Mouse (Mus musculus): ENCODE data around the gene Wapl. TPM values are rescaled to one million over a fixed set of nuclear protein-coding genes. Genes with fewer than 3 reads are reported as not detected.

Gene Wapl
- polyA plus RNA-seq, 1 experiment from 2014 or later = 28.5 TPM

GRCm38 (mm10) chr14:34764908-34765307, 91.2 kb downstream of the Wapl start:
- 84% methylated on average over 9 of the region's 9 CpGs for WGBS
- Histone ChIP-seq H3K27ac (peak overlapping the region; percentile 87), H3K9me3 (no peaks in the 10 kb centered on the region), H3K4me2 (no peak overlapping the region), H3K4me3 (replicated peaks) (no peak overlapping the region), H3K36me3 (no peaks in the 10 kb centered on the region), H3K9ac (no peak overlapping the region), H3K4me1 (peaks cover 16% of the 10 kb centered on the region), H3K27me3 (replicated peaks) (0 out of 2 replicates have a peak, but pooled peaks cover 3% of the 10 kb centered on the region)
- no peak for ATAC-seq (ENCODE audit: insufficient read depth, low FRiP score, low read depth)

- Histone ChIP-seq H3K9me3 (no peaks in the 10 kb centered on the region), H3K4me2 (no peak overlapping the region), H3K27me3 (replicated peaks) (0 out of 2 replicates have a peak, but pooled peaks cover 3% of the 10 kb centered on the region), H3K4me1 (peaks cover 16% of the 10 kb centered on the region), H3K27ac (peak overlapping the region; percentile 87; the same call in 1 of the 2 replicates), H3K4me3 (replicated peaks) (no peak overlapping the region), H3K9ac (no peak overlapping the region), H3K36me3 (no peaks in the 10 kb centered on the region)
- WGBS = 86% methylated on average over 7 of the region's 7 CpGs
- ATAC-seq (ENCODE audit: insufficient read depth, low FRiP score, low read depth) = no peak
Measured at GRCm38 (mm10) chr14:34765380-34765779, 91.7 kb downstream of the Wapl start.

GRCm38 (mm10) chr14:34766181-34766580, 92.5 kb downstream of the Wapl start:
- Histone ChIP-seq H3K4me3 (replicated peaks) (no peak overlapping the region), H3K27ac (no peak overlapping the region), H3K36me3 (no peaks in the 10 kb centered on the region), H3K4me2 (no peak overlapping the region), H3K4me1 (peaks cover 16% of the 10 kb centered on the region), H3K9ac (no peak overlapping the region), H3K27me3 (replicated peaks) (0 out of 2 replicates have a peak, but pooled peaks cover 3% of the 10 kb centered on the region), H3K9me3 (no peaks in the 10 kb centered on the region)
- ATAC-seq (ENCODE audit: insufficient read depth, low FRiP score, low read depth) = no peak
- 88% methylated on average over 5 of the region's 5 CpGs for WGBS

GRCm38 (mm10) chr14:34768373-34768772, 94.6 kb downstream of the Wapl start:
- H3K4me3 ChIP-seq (replicated peaks) = peak overlapping the region; percentile 49; the same call in 1 of the 2 replicates
- peaks cover 16% of the 10 kb centered on the region for H3K4me1 ChIP-seq
- peak; percentile 27; the same call in 1 of the 2 replicates for ATAC-seq (ENCODE audit: insufficient read depth, low FRiP score, low read depth)

GRCm38 (mm10) chr14:34769021-34769566, 95.4 kb downstream of the Wapl start:
- H3K36me3 ChIP-seq = no peaks in the 10 kb centered on the region
- no peak overlapping the region for H3K27ac ChIP-seq
- 0 out of 2 replicates have a peak, but pooled peaks cover 3% of the 10 kb centered on the region for H3K27me3 ChIP-seq (replicated peaks)
- under 1% methylated on average over 36 of the region's 36 CpGs for WGBS
- peak overlapping the region; percentile 49 for H3K4me3 ChIP-seq (replicated peaks)
- ATAC-seq (ENCODE audit: insufficient read depth, low FRiP score, low read depth) = peak; percentile 56
- peaks cover 10% of the 10 kb centered on the region for H3K4me1 ChIP-seq
- H3K9me3 ChIP-seq = no peaks in the 10 kb centered on the region
- peak overlapping the region; percentile 39 for H3K9ac ChIP-seq
- H3K4me2 ChIP-seq = peak overlapping the region; percentile 99

More at GRCm38 (mm10) chr14:34768373-34768772, 94.6 kb downstream of the Wapl start:
- Histone ChIP-seq H3K4me2 (peak overlapping the region; percentile 99), H3K36me3 (no peaks in the 10 kb centered on the region), H3K27me3 (replicated peaks) (0 out of 2 replicates have a peak, but pooled peaks cover 3% of the 10 kb centered on the region), H3K27ac (no peak overlapping the region), H3K9me3 (no peaks in the 10 kb centered on the region), H3K9ac (no peak overlapping the region)
- WGBS = 1% methylated on average over 10 of the region's 10 CpGs

GRCm38 (mm10) chr14:34769567-34770158, 95.9 kb downstream of the Wapl start:
- peak; percentile 28 for ATAC-seq (ENCODE audit: insufficient read depth, low FRiP score, low read depth)

GRCm38 (mm10) chr14:34770467-34770866, 96.7 kb downstream of the Wapl start:
- no peak overlapping the region for H3K27ac ChIP-seq
- 83% methylated on average over 6 of the region's 6 CpGs for WGBS
- H3K4me2 ChIP-seq = no peak overlapping the region
- no peaks in the 10 kb centered on the region for H3K36me3 ChIP-seq
- H3K9ac ChIP-seq = no peak overlapping the region
- no peak for ATAC-seq (ENCODE audit: insufficient read depth, low FRiP score, low read depth)
- H3K9me3 ChIP-seq = no peaks in the 10 kb centered on the region
- H3K27me3 ChIP-seq (replicated peaks) = 0 out of 2 replicates have a peak, but pooled peaks cover 3% of the 10 kb centered on the region
- no peak overlapping the region for H3K4me3 ChIP-seq (replicated peaks)
- peaks cover 10% of the 10 kb centered on the region for H3K4me1 ChIP-seq

More at GRCm38 (mm10) chr14:34769567-34770158, 95.9 kb downstream of the Wapl start:
- WGBS = 13% methylated on average over 32 of the region's 32 CpGs
- H3K9ac ChIP-seq = peak overlapping the region; percentile 39
- H3K4me3 ChIP-seq (replicated peaks) = peak overlapping the region; percentile 49
- 0 out of 2 replicates have a peak, but pooled peaks cover 3% of the 10 kb centered on the region for H3K27me3 ChIP-seq (replicated peaks)
- H3K36me3 ChIP-seq = no peaks in the 10 kb centered on the region
- peak overlapping the region; percentile 99 for H3K4me2 ChIP-seq
- H3K27ac ChIP-seq = no peak overlapping the region
- H3K4me1 ChIP-seq = peaks cover 10% of the 10 kb centered on the region
- no peaks in the 10 kb centered on the region for H3K9me3 ChIP-seq

- 0 out of 2 replicates have a peak, but pooled peaks cover 3% of the 10 kb centered on the region for H3K27me3 ChIP-seq (replicated peaks)
- no peak overlapping the region for H3K9ac ChIP-seq
- H3K9me3 ChIP-seq = no peaks in the 10 kb centered on the region
- H3K4me3 ChIP-seq (replicated peaks) = no peak overlapping the region
- H3K27ac ChIP-seq = no peak overlapping the region
- peaks cover 10% of the 10 kb centered on the region for H3K4me1 ChIP-seq
- H3K36me3 ChIP-seq = no peaks in the 10 kb centered on the region
- ATAC-seq (ENCODE audit: insufficient read depth, low FRiP score, low read depth) = no peak
- WGBS = 35% methylated on average over 9 of the region's 9 CpGs
- no peak overlapping the region for H3K4me2 ChIP-seq
Measured at GRCm38 (mm10) chr14:34771601-34772000, 97.9 kb downstream of the Wapl start.

GRCm38 (mm10) chr14:34772132-34772531, 98.4 kb downstream of the Wapl start:
- no peak for ATAC-seq (ENCODE audit: insufficient read depth, low FRiP score, low read depth)
- H3K36me3 ChIP-seq = no peaks in the 10 kb centered on the region

GRCm38 (mm10) chr14:34773681-34774080, 100.0 kb downstream of the Wapl start:
- no peaks in the 10 kb centered on the region for H3K36me3 ChIP-seq
- no peak overlapping the region for H3K9ac ChIP-seq
- no peak for ATAC-seq (ENCODE audit: insufficient read depth, low FRiP score, low read depth)
- 0 out of 2 replicates have a peak, but pooled peaks cover 3% of the 10 kb centered on the region for H3K27me3 ChIP-seq (replicated peaks)
- 54% methylated on average over 3 of the region's 3 CpGs for WGBS
- H3K4me1 ChIP-seq = peaks cover 10% of the 10 kb centered on the region
- H3K27ac ChIP-seq = no peak overlapping the region
- H3K9me3 ChIP-seq = no peaks in the 10 kb centered on the region
- H3K4me3 ChIP-seq (replicated peaks) = no peak overlapping the region
- no peak overlapping the region for H3K4me2 ChIP-seq

More at GRCm38 (mm10) chr14:34772132-34772531, 98.4 kb downstream of the Wapl start:
- H3K9ac ChIP-seq = no peak overlapping the region
- 0 out of 2 replicates have a peak, but pooled peaks cover 3% of the 10 kb centered on the region for H3K27me3 ChIP-seq (replicated peaks)
- H3K4me3 ChIP-seq (replicated peaks) = no peak overlapping the region
- WGBS = 57% methylated on average over 7 of the region's 7 CpGs
- H3K27ac ChIP-seq = no peak overlapping the region
- peaks cover 10% of the 10 kb centered on the region for H3K4me1 ChIP-seq
- no peak overlapping the region for H3K4me2 ChIP-seq
- no peaks in the 10 kb centered on the region for H3K9me3 ChIP-seq

GRCm38 (mm10) chr14:34774231-34774630, 100.5 kb downstream of the Wapl start:
- Histone ChIP-seq H3K27me3 (replicated peaks) (0 out of 2 replicates have a peak, but pooled peaks cover 3% of the 10 kb centered on the region), H3K27ac (no peak overlapping the region), H3K4me1 (peaks cover 6% of the 10 kb centered on the region), H3K4me2 (no peak overlapping the region), H3K9me3 (no peaks in the 10 kb centered on the region), H3K4me3 (replicated peaks) (no peak overlapping the region), H3K36me3 (no peaks in the 10 kb centered on the region), H3K9ac (no peak overlapping the region)
- WGBS = 76% methylated on average over 6 of the region's 6 CpGs
- no peak for ATAC-seq (ENCODE audit: insufficient read depth, low FRiP score, low read depth)

- Histone ChIP-seq H3K4me1 (no peaks in the 10 kb centered on the region), H3K9me3 (no peaks in the 10 kb centered on the region), H3K27me3 (replicated peaks) (no peaks in the 10 kb centered on the region), H3K9ac (no peak overlapping the region), H3K27ac (no peak overlapping the region), H3K36me3 (no peaks in the 10 kb centered on the region), H3K4me2 (no peak overlapping the region), H3K4me3 (replicated peaks) (no peak overlapping the region)
- WGBS = 85% methylated on average over 12 of the region's 12 CpGs
- ATAC-seq (ENCODE audit: insufficient read depth, low FRiP score, low read depth) = no peak
Measured at GRCm38 (mm10) chr14:34776719-34777385, 103.1 kb downstream of the Wapl start.

All from stomach, embryonic 15.5 days (tissue).